38 mouse cellular contexts compared by ENCODE assay signal in genomic region chr13:27802765-27803164, GRCm38 (mm10). TPM values are rescaled to one million over a fixed set of nuclear protein-coding genes. Genes with fewer than 3 reads are reported as not detected.
"Had no signal": no experiment of that assay in that cellular context is flagged by ENCODE, and none has a peak within 500 bp of the region (broad histone marks: within the 10 kb centered on the region; RNA-seq: fewer than 3 reads in every experiment).

No protein-coding gene starts in this region.

- H3K9me3 ChIP-seq: embryonic facial prominence, embryonic 12.5 days; embryonic facial prominence, embryonic 13.5 days; embryonic facial prominence, embryonic 15.5 days; forebrain, embryonic 10.5 days; forebrain, embryonic 12.5 days; forebrain, embryonic 13.5 days; forebrain, embryonic 15.5 days; heart, embryonic 10.5 days had no signal

- H3K4me2 ChIP-seq: embryonic facial prominence, embryonic 12.5 days; embryonic facial prominence, embryonic 13.5 days; embryonic facial prominence, embryonic 15.5 days; forebrain, embryonic 12.5 days; forebrain, embryonic 13.5 days; forebrain, embryonic 15.5 days had no signal

- H3K36me3 ChIP-seq: embryonic facial prominence, embryonic 12.5 days; embryonic facial prominence, embryonic 13.5 days; embryonic facial prominence, embryonic 15.5 days; forebrain, embryonic 10.5 days; forebrain, embryonic 12.5 days; forebrain, embryonic 15.5 days; heart, embryonic 10.5 days had no signal

- H3K27me3 ChIP-seq: embryonic facial prominence, embryonic 12.5 days; embryonic facial prominence, embryonic 13.5 days; embryonic facial prominence, embryonic 15.5 days; forebrain, embryonic 12.5 days; forebrain, embryonic 13.5 days; forebrain, embryonic 15.5 days had no signal

- H3K4me1 ChIP-seq: embryonic facial prominence, embryonic 12.5 days; embryonic facial prominence, embryonic 13.5 days; embryonic facial prominence, embryonic 15.5 days; forebrain, embryonic 10.5 days; forebrain, embryonic 12.5 days; forebrain, embryonic 13.5 days; forebrain, embryonic 15.5 days; heart, embryonic 10.5 days had no signal

- ATAC-seq: forebrain, embryonic 13.5 days; forebrain, embryonic 14.5 days; forebrain, embryonic 15.5 days; forebrain, embryonic 16.5 days; forebrain, postnatal 0 days had no signal

- H3K27ac ChIP-seq: embryonic facial prominence, embryonic 12.5 days; embryonic facial prominence, embryonic 13.5 days; embryonic facial prominence, embryonic 15.5 days; forebrain, embryonic 10.5 days; forebrain, embryonic 12.5 days; forebrain, embryonic 13.5 days; forebrain, embryonic 15.5 days; gastrocnemius, adult 2 months; heart, adult 2 months; heart, embryonic 10.5 days had no signal

- DNase-seq: cerebellum, adult 8-10 months; cerebellum, adult 9-10 months; cerebellum, adult 9-11 months; cerebellum, postnatal 10 days; cerebellum, postnatal 14 days; cerebellum, postnatal 25 days; cerebellum, postnatal 36 days; embryo, embryonic 11 days; forebrain, postnatal 0 days; gastrocnemius, adult 2 months; gastrocnemius, postnatal 10 days; gastrocnemius, postnatal 14 days; gastrocnemius, postnatal 25 days; gastrocnemius, postnatal 36 days; heart, adult 11 months; heart, adult 18-20 months; heart, adult 2 months had no signal

- H3K4me3 ChIP-seq: embryonic facial prominence, embryonic 12.5 days; embryonic facial prominence, embryonic 13.5 days; embryonic facial prominence, embryonic 15.5 days; erythroblast, embryonic 14.5 days; forebrain, embryonic 10.5 days; forebrain, embryonic 12.5 days; forebrain, embryonic 13.5 days; forebrain, embryonic 15.5 days; gastrocnemius, adult 2 months; heart, adult 2 months; heart, embryonic 10.5 days had no signal

- H3K9ac ChIP-seq: embryonic facial prominence, embryonic 12.5 days; embryonic facial prominence, embryonic 13.5 days; embryonic facial prominence, embryonic 15.5 days; forebrain, embryonic 12.5 days; forebrain, embryonic 13.5 days; forebrain, embryonic 15.5 days; forebrain, postnatal 0 days had no signal

RNA-seq across cellular contexts. Expression of gene Prl2a1, which starts 1.3 kb away (rescaled TPM):
- total RNA-seq: common myeloid progenitor, adult 5-6 weeks; forebrain, postnatal 0 days; gastrocnemius, adult 18-20 months; gastrocnemius, adult 2 months; gastrocnemius, postnatal 10 days; gastrocnemius, postnatal 14 days; gastrocnemius, postnatal 25 days; gastrocnemius, postnatal 36 days; gastrocnemius, postnatal 4 days; granulocyte monocyte progenitor cell, adult 5-6 weeks; heart, adult 18-20 months; heart, adult 2 months; heart, adult 8-10 months had no signal
- polyA plus RNA-seq: cortical plate, adult 2 months; embryonic facial prominence, embryonic 11.5 days; embryonic facial prominence, embryonic 12.5 days; embryonic facial prominence, embryonic 13.5 days; embryonic facial prominence, embryonic 15.5 days; erythroblast, embryonic 14.5 days; forebrain, embryonic 10.5 days; forebrain, embryonic 11.5 days; forebrain, embryonic 12.5 days; forebrain, embryonic 13.5 days; forebrain, embryonic 14.5 days; forebrain, embryonic 15.5 days; forebrain, embryonic 16.5 days; forebrain, postnatal 0 days; gonadal fat pad, adult 2 months; heart, adult 2 months had no signal

RNA-seq across cellular contexts. Expression of gene Prl7c1, which starts 22.2 kb away (rescaled TPM):
- total RNA-seq: common myeloid progenitor, adult 5-6 weeks; forebrain, postnatal 0 days; gastrocnemius, adult 18-20 months; gastrocnemius, adult 2 months; gastrocnemius, postnatal 10 days; gastrocnemius, postnatal 14 days; gastrocnemius, postnatal 25 days; gastrocnemius, postnatal 36 days; gastrocnemius, postnatal 4 days; granulocyte monocyte progenitor cell, adult 5-6 weeks; heart, adult 18-20 months; heart, adult 2 months; heart, adult 8-10 months had no signal
- polyA plus RNA-seq: cortical plate, adult 2 months; embryonic facial prominence, embryonic 11.5 days; embryonic facial prominence, embryonic 12.5 days; embryonic facial prominence, embryonic 13.5 days; embryonic facial prominence, embryonic 15.5 days; erythroblast, embryonic 14.5 days; forebrain, embryonic 10.5 days; forebrain, embryonic 11.5 days; forebrain, embryonic 12.5 days; forebrain, embryonic 13.5 days; forebrain, embryonic 14.5 days; forebrain, embryonic 15.5 days; forebrain, embryonic 16.5 days; forebrain, postnatal 0 days; gonadal fat pad, adult 2 months; heart, adult 2 months; heart, embryonic 10.5 days had no signal

RNA-seq across cellular contexts. Expression of gene Prl2c1, which starts 46.4 kb away (rescaled TPM):
- total RNA-seq: common myeloid progenitor, adult 5-6 weeks; forebrain, postnatal 0 days; gastrocnemius, adult 18-20 months; gastrocnemius, adult 2 months; gastrocnemius, postnatal 10 days; gastrocnemius, postnatal 14 days; gastrocnemius, postnatal 25 days; gastrocnemius, postnatal 36 days; gastrocnemius, postnatal 4 days; granulocyte monocyte progenitor cell, adult 5-6 weeks; heart, adult 18-20 months; heart, adult 2 months; heart, adult 8-10 months had no signal
- polyA plus RNA-seq: cortical plate, adult 2 months; embryonic facial prominence, embryonic 11.5 days; embryonic facial prominence, embryonic 12.5 days; embryonic facial prominence, embryonic 13.5 days; embryonic facial prominence, embryonic 15.5 days; erythroblast, embryonic 14.5 days; forebrain, embryonic 10.5 days; forebrain, embryonic 11.5 days; forebrain, embryonic 12.5 days; forebrain, embryonic 13.5 days; forebrain, embryonic 14.5 days; forebrain, embryonic 15.5 days; forebrain, embryonic 16.5 days; forebrain, postnatal 0 days; frontal cortex, adult 2 months; gonadal fat pad, adult 2 months; heart, adult 2 months; heart, embryonic 10.5 days had no signal
